8 mouse cellular contexts compared by ENCODE assay signal in genomic region chr15:12548696-12549095, GRCm38 (mm10).
A peak's percentile ranks its signal among the peaks of the same experiment; 100 is the strongest.
DNase-seq lines count a peak whose midpoint lies in the region; ATAC-seq and TF ChIP-seq lines count a peak whose summit lies in the region.

No protein-coding gene starts in this region.

- H3K9ac ChIP-seq in heart, adult 2 months (ENCODE audit: low read depth, low read length) = peak overlapping the region; percentile 90
- H3K9ac ChIP-seq in heart, postnatal 0 days (replicated peaks; ENCODE audit: low read depth, low read length) = peak overlapping the region; percentile 74
- peak overlapping the region; percentile 59; the same call in 1 of the 2 replicates for H3K9ac ChIP-seq in liver, postnatal 0 days (replicated peaks)

- H3K36me3 ChIP-seq in heart, adult 2 months (ENCODE audit: control insufficient read depth, insufficient read depth, low read length) = peaks cover 4% of the 10 kb centered on the region; the same call in 1 of the 2 replicates
- no peaks in the 10 kb centered on the region for H3K36me3 ChIP-seq in embryonic facial prominence, embryonic 10.5 days (replicated peaks)
- H3K36me3 ChIP-seq in heart, postnatal 0 days (replicated peaks; ENCODE audit: control insufficient read depth, insufficient read depth, low read length) = no peaks in the 10 kb centered on the region
- no peaks in the 10 kb centered on the region for H3K36me3 ChIP-seq in liver, postnatal 0 days (replicated peaks; ENCODE audit: insufficient read depth, low read length)

- 30% methylated on average over 4 of the region's 4 CpGs for WGBS in heart, adult 2 months
- WGBS in embryonic facial prominence, embryonic 10.5 days = 35% methylated on average over 4 of the region's 4 CpGs
- WGBS in heart, postnatal 0 days = 55% methylated on average over 4 of the region's 4 CpGs
- WGBS in liver, postnatal 0 days (ENCODE audit: insufficient replicate concordance) = 37% methylated on average over 4 of the region's 4 CpGs

- no peak for TF ChIP-seq EP300 in heart, adult 2 months (IDR thresholded peaks at IDR 0.05; ENCODE audit: insufficient read depth, low read depth, low read length)
- TF ChIP-seq EP300 in heart, postnatal 0 days (IDR thresholded peaks at IDR 0.05; ENCODE audit: low read depth) = no peak
- TF ChIP-seq EP300 in liver, postnatal 0 days (IDR thresholded peaks at IDR 0.05; ENCODE audit: low read depth) = no peak

- peaks cover 17% of the 10 kb centered on the region for H3K4me1 ChIP-seq in heart, adult 2 months (ENCODE audit: control insufficient read depth, insufficient read depth, low read length)
- peaks cover 64% of the 10 kb centered on the region for H3K4me1 ChIP-seq in embryonic facial prominence, embryonic 10.5 days
- peaks cover 17% of the 10 kb centered on the region for H3K4me1 ChIP-seq in heart, postnatal 0 days (ENCODE audit: control insufficient read depth, insufficient read depth)
- peaks cover 4% of the 10 kb centered on the region; the same call in 1 of the 2 replicates for H3K4me1 ChIP-seq in liver, postnatal 0 days (ENCODE audit: insufficient read depth)

- peak overlapping the region; percentile 57 for H3K4me3 ChIP-seq in heart, adult 2 months
- peak overlapping the region; percentile 67 for H3K4me3 ChIP-seq in embryonic facial prominence, embryonic 10.5 days
- H3K4me3 ChIP-seq in heart, postnatal 0 days (ENCODE audit: low read depth, low read length) = peak overlapping the region; percentile 64
- H3K4me3 ChIP-seq in liver, postnatal 0 days (ENCODE audit: low read depth, low read length) = peak overlapping the region; percentile 53

- ATAC-seq in heart, postnatal 0 days (ENCODE audit: insufficient read depth, low read depth) = no peak
- ATAC-seq in liver, postnatal 0 days = no peak
- no peak for ATAC-seq in inflammation-experienced regulatory T-cells, adult 6 months

- no peak for TF ChIP-seq CTCF in heart, adult 2 months (IDR thresholded peaks at IDR 0.05)
- TF ChIP-seq CTCF in heart, postnatal 0 days (IDR thresholded peaks at IDR 0.05; ENCODE audit: low read depth) = no peak
- TF ChIP-seq CTCF in liver, postnatal 0 days (IDR thresholded peaks at IDR 0.05; ENCODE audit: low read depth) = no peak

- H3K79me2 ChIP-seq in heart, adult 2 months (replicated peaks; ENCODE audit: control insufficient read depth, insufficient read depth, low read length) = no peaks in the 10 kb centered on the region; the same call in 1 of the 2 replicates

- no peak; the same call in 1 of the 2 replicates for TF ChIP-seq POLR2A in heart, adult 2 months (IDR thresholded peaks at IDR 0.05; ENCODE audit: insufficient read depth, low read depth, low read length)

- H3K9me3 ChIP-seq in embryonic facial prominence, embryonic 10.5 days = no peaks in the 10 kb centered on the region
- no peaks in the 10 kb centered on the region for H3K9me3 ChIP-seq in heart, postnatal 0 days (replicated peaks; ENCODE audit: control insufficient read depth, low read length)
- H3K9me3 ChIP-seq in liver, postnatal 0 days (ENCODE audit: low read length) = no peaks in the 10 kb centered on the region

- peak overlapping the region; percentile 98 for H3K27ac ChIP-seq in heart, adult 2 months
- H3K27ac ChIP-seq in embryonic facial prominence, embryonic 10.5 days (replicated peaks) = no peak overlapping the region
- H3K27ac ChIP-seq in heart, postnatal 0 days (ENCODE audit: low read depth) = peak overlapping the region; percentile 77; the same call in 1 of the 2 replicates
- no peak overlapping the region for H3K27ac ChIP-seq in liver, postnatal 0 days (ENCODE audit: low read depth)

- peak overlapping the region; percentile 90 for H3K4me2 ChIP-seq in heart, postnatal 0 days (ENCODE audit: low read depth, low read length)
- peak overlapping the region; percentile 87 for H3K4me2 ChIP-seq in liver, postnatal 0 days (ENCODE audit: low read depth, low read length)

- intact Hi-C loops in heart, adult 2 months (cut with DNase I) = loop anchor here (5.0 kb wide), 2 partner anchors 46 to 111 kb away; no protein-coding TSS in a partner anchor

- no peaks in the 10 kb centered on the region for H3K27me3 ChIP-seq in heart, adult 2 months (ENCODE audit: control insufficient read depth, insufficient read depth, low read length)
- peaks cover 27% of the 10 kb centered on the region for H3K27me3 ChIP-seq in embryonic facial prominence, embryonic 10.5 days (replicated peaks; ENCODE audit: low read depth, poor library complexity, severe bottlenecking)
- no peaks in the 10 kb centered on the region for H3K27me3 ChIP-seq in heart, postnatal 0 days (ENCODE audit: control insufficient read depth, insufficient read depth, low read length)
- H3K27me3 ChIP-seq in liver, postnatal 0 days (ENCODE audit: insufficient read depth, low read length) = peaks cover 12% of the 10 kb centered on the region; the same call in 1 of the 2 replicates

- no peak for DNase-seq in heart, adult 2 months
- no peak for DNase-seq in heart, adult 8-10 months (ENCODE audit: low spot score)
- no peak for DNase-seq in embryonic facial prominence, embryonic 10.5 days (ENCODE audit: low spot score)
- DNase-seq in heart, postnatal 0 days (ENCODE audit: low spot score) = no peak
- DNase-seq in liver, postnatal 0 days = no peak
- no peak for DNase-seq in left cerebral cortex, adult 11 months (ENCODE audit: low spot score)
- no peak for DNase-seq in frontal cortex, postnatal 25 days (ENCODE audit: low spot score in 2 of 2)

Comparison
In these comparisons a context has a peak if more than half of its experiments do, and no peak if none do; other contexts are left out.
1. H3K27ac ChIP-seq: peak in heart, adult 2 months (single experiment) and heart, postnatal 0 days (single experiment); none in embryonic facial prominence, embryonic 10.5 days (single experiment) and liver, postnatal 0 days (single experiment).
2. Peak in every context shown above with its lines, with median percentiles within 50 percentile points of each other: H3K4me3 ChIP-seq and H3K9ac ChIP-seq.